18 mouse cellular contexts compared by ENCODE assay signal in the genomic region with DNA sequence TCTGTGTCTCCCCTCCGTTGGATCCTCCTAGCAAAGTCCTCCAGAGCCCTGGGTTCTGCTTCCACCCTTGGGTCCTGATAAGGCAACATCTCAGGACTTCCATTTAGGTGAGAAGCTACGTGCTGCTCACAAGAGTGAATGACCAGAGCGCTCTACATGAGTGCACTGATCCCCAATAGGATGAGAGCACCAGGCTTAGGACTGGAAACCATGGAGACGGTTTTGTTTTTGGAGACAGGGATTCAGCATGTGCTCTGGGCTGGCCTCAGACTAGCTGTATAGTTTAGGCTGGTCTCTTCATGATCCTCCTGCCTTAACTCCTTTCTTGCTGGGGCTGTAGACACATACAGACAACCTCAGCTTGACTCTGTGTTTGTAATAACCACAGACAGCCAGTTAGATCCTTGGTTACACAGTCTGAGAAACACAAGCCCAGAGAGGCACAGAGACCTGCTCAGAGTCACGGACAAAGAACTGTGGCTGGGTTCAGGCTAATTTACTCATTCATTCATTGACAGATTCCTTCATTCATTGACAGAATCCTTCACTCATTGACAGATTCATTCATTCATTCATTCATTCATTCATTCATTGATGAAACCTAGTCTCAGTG. TPM values are rescaled to one million over a fixed set of nuclear protein-coding genes. Genes with fewer than 3 reads are reported as not detected.
DNase-seq lines count a peak whose midpoint lies in the region; ATAC-seq and TF ChIP-seq lines count a peak whose summit lies in the region.
"Had no signal": no experiment of that assay in that cellular context is flagged by ENCODE, and none has a peak within 500 bp of the region (broad histone marks: within the 10 kb centered on the region; RNA-seq: fewer than 3 reads in every experiment).

No protein-coding gene starts in this region.

- H3K27me3 ChIP-seq in kidney, adult 2 months (replicated peaks; ENCODE audit: control insufficient read depth, insufficient read depth, low read length) = no peaks in the 10 kb centered on the region
- no peaks in the 10 kb centered on the region for H3K27me3 ChIP-seq in kidney, embryonic 15.5 days
- no peaks in the 10 kb centered on the region for H3K27me3 ChIP-seq in kidney, postnatal 0 days (ENCODE audit: insufficient read depth, low read length)
- H3K27me3 ChIP-seq: embryonic facial prominence, embryonic 13.5 days; embryonic facial prominence, embryonic 15.5 days; forebrain, embryonic 15.5 days had no signal

- H3K4me1 ChIP-seq in kidney, adult 2 months (ENCODE audit: control insufficient read depth, insufficient read depth, low read length) = no peaks in the 10 kb centered on the region
- peaks cover 11% of the 10 kb centered on the region for H3K4me1 ChIP-seq in kidney, embryonic 15.5 days
- H3K4me1 ChIP-seq in kidney, postnatal 0 days (replicated peaks; ENCODE audit: insufficient read depth, low read length) = 0 out of 2 replicates have a peak, but pooled peaks cover 3% of the 10 kb centered on the region
- H3K4me1 ChIP-seq: embryonic facial prominence, embryonic 13.5 days; forebrain, embryonic 12.5 days had no signal

- TF ChIP-seq CTCF in kidney, adult 2 months (conservative IDR thresholded peaks at IDR 0.05; ENCODE audit: insufficient read depth, insufficient read length, low read depth, low read length) = no peak
- no peak for TF ChIP-seq CTCF in kidney, postnatal 0 days (IDR thresholded peaks at IDR 0.05; ENCODE audit: low read depth)

- H3K27ac ChIP-seq in kidney, adult 2 months (ENCODE audit: insufficient read depth, low read depth, low read length) = no peak overlapping the region
- H3K27ac ChIP-seq in kidney, embryonic 15.5 days = no peak overlapping the region
- no peak overlapping the region for H3K27ac ChIP-seq in kidney, postnatal 0 days
- H3K27ac ChIP-seq: embryonic facial prominence, embryonic 13.5 days; embryonic facial prominence, embryonic 15.5 days; forebrain, embryonic 10.5 days; forebrain, embryonic 12.5 days; forebrain, embryonic 15.5 days had no signal

- H3K4me2 ChIP-seq in kidney, embryonic 15.5 days = no peak overlapping the region
- H3K4me2 ChIP-seq in kidney, postnatal 0 days (ENCODE audit: low read length) = no peak overlapping the region
- H3K4me2 ChIP-seq: embryonic facial prominence, embryonic 13.5 days; embryonic facial prominence, embryonic 15.5 days; forebrain, embryonic 12.5 days; forebrain, embryonic 15.5 days had no signal

- ATAC-seq in kidney, embryonic 15.5 days (replicated peaks; ENCODE audit: low FRiP score) = peak; percentile 66; the same call in 1 of the 2 replicates
- 0 out of 2 replicates have a peak, but pooled peaks have one; percentile 25 for ATAC-seq in kidney, postnatal 0 days (replicated peaks; ENCODE audit: low FRiP score, low read depth)

- H3K36me3 ChIP-seq in kidney, adult 2 months (ENCODE audit: control insufficient read depth, insufficient read depth, low read length) = no peaks in the 10 kb centered on the region
- H3K36me3 ChIP-seq in kidney, embryonic 15.5 days = no peaks in the 10 kb centered on the region
- no peaks in the 10 kb centered on the region for H3K36me3 ChIP-seq in kidney, postnatal 0 days (ENCODE audit: insufficient read depth, low read length)
- H3K36me3 ChIP-seq: embryonic facial prominence, embryonic 13.5 days; embryonic facial prominence, embryonic 15.5 days; forebrain, embryonic 10.5 days; forebrain, embryonic 12.5 days; forebrain, embryonic 15.5 days had no signal

- WGBS in kidney, adult 2 months = 72% methylated on average over 5 of the region's 5 CpGs
- WGBS in kidney, embryonic 15.5 days = 65% methylated on average over 5 of the region's 5 CpGs
- WGBS in kidney, postnatal 0 days = 63% methylated on average over 5 of the region's 5 CpGs

- H3K9ac ChIP-seq in kidney, embryonic 15.5 days = no peak overlapping the region
- no peak overlapping the region for H3K9ac ChIP-seq in kidney, postnatal 0 days (ENCODE audit: low read depth, low read length)
- H3K9ac ChIP-seq: embryonic facial prominence, embryonic 13.5 days; embryonic facial prominence, embryonic 15.5 days; forebrain, embryonic 12.5 days; forebrain, embryonic 15.5 days had no signal

- H3K4me3 ChIP-seq in kidney, adult 2 months (ENCODE audit: insufficient read depth, low read depth, low read length) = no peak overlapping the region
- no peak overlapping the region for H3K4me3 ChIP-seq in kidney, embryonic 15.5 days (replicated peaks)
- no peak overlapping the region for H3K4me3 ChIP-seq in kidney, postnatal 0 days (replicated peaks; ENCODE audit: low read depth, low read length)
- H3K4me3 ChIP-seq: embryonic facial prominence, embryonic 13.5 days; embryonic facial prominence, embryonic 15.5 days; erythroblast, embryonic 14.5 days; forebrain, embryonic 10.5 days; forebrain, embryonic 12.5 days; forebrain, embryonic 15.5 days had no signal

- peak; percentile 45 for DNase-seq in kidney, adult 2 months
- DNase-seq in kidney, adult 11 months = no peak
- DNase-seq in kidney, postnatal 10 days = no peak
- no peak for DNase-seq in kidney, postnatal 0 days (ENCODE audit: low spot score)
- no peak for DNase-seq in kidney, postnatal 25 days
- DNase-seq: adrenal gland, adult 2 months; adrenal gland, postnatal 25 days; embryo, embryonic 11 days had no signal

- H3K9me3 ChIP-seq in kidney, embryonic 15.5 days (replicated peaks) = no peaks in the 10 kb centered on the region
- no peaks in the 10 kb centered on the region for H3K9me3 ChIP-seq in kidney, postnatal 0 days (replicated peaks; ENCODE audit: low read length)
- H3K9me3 ChIP-seq: embryonic facial prominence, embryonic 15.5 days; forebrain, embryonic 10.5 days; forebrain, embryonic 12.5 days; forebrain, embryonic 15.5 days had no signal

- TF ChIP-seq POLR2A in kidney, adult 2 months (IDR thresholded peaks at IDR 0.05; ENCODE audit: low read depth, low read length) = no peak

RNA-seq across cellular contexts. Expression of gene D630003M21Rik, which starts 12.2 kb away (rescaled TPM):
- polyA plus RNA-seq in kidney, adult 2 months (2012; rRNA removed) = 2.0 and 2.5 TPM in 2 replicates
- polyA plus RNA-seq in kidney, embryonic 15.5 days (2015; fragmentation: Nextera tagmentation; extraction: Ambion mirVana) = 6.2 and 7.7 TPM in 2 replicates
- polyA plus RNA-seq in kidney, postnatal 0 days (2015; fragmentation: Nextera tagmentation; extraction: Ambion mirVana) = 4.0 and 4.7 TPM in 2 replicates

RNA-seq across cellular contexts. Expression of gene Bpi, which starts 16.7 kb away (rescaled TPM):
- polyA plus RNA-seq in kidney, adult 2 months (2012; rRNA removed) = 0.06 and 0.07 TPM in 2 replicates
- polyA plus RNA-seq in kidney, embryonic 15.5 days (2015; fragmentation: Nextera tagmentation; extraction: Ambion mirVana) = 0.08 and 0.17 TPM in 2 replicates
- polyA plus RNA-seq in kidney, postnatal 0 days (2015; fragmentation: Nextera tagmentation; extraction: Ambion mirVana) = 0.08 and 0.12 TPM in 2 replicates
- polyA plus RNA-seq: adrenal gland, adult 2 months; brain, embryonic 14.5 days; C2C12; embryonic facial prominence, embryonic 11.5 days; embryonic facial prominence, embryonic 13.5 days; embryonic facial prominence, embryonic 15.5 days; erythroblast, embryonic 14.5 days; forebrain, embryonic 10.5 days; forebrain, embryonic 12.5 days; forebrain, embryonic 15.5 days had no signal
